Mouse (Mus musculus): ENCODE data around the gene Fstl4. TPM values are rescaled to one million over a fixed set of nuclear protein-coding genes. Genes with fewer than 3 reads are reported as not detected.
"Not testable (repeated sequence)": the region's sequence is repeated elsewhere in the genome, so short reads cannot be mapped to it uniquely, and the experiment has no call there.

Gene Fstl4
- polyA plus RNA-seq, 1 experiment from 2014 or later: 1.5 TPM

DNA sequence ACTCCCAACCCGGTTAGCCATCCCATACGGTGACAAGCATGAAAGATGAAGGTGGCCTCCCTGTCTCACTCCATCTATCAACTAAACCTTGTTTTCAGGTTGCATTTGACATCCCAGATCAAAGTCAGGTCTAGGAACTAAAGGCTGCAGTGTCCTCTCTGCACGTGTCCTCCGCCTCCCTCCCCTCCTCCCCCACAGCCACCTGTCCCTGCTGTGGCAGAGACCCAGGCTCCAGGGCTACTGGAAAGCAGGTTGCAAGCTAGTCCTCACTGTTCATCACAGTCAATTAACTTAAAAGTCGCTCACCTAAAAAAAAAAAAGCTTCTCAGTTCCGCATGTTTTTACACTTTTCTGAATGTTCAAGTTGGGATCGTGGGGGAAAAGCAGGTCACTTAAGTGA lies 313.2 kb downstream of the Fstl4 start:
- no peaks in the 10 kb centered on the region for H3K36me3 ChIP-seq
- no peak overlapping the region for H3K4me3 ChIP-seq (replicated peaks)
- 0 out of 2 replicates have a peak, but pooled peaks cover 8% of the 10 kb centered on the region for H3K9me3 ChIP-seq (replicated peaks)
- H3K4me1 ChIP-seq: no peaks in the 10 kb centered on the region
- H3K27ac ChIP-seq: no peak overlapping the region
- H3K27me3 ChIP-seq: no peaks in the 10 kb centered on the region
- WGBS: 44% methylated on average over 7 of the region's 7 CpGs
- no peak overlapping the region for H3K4me2 ChIP-seq
- no peak for ATAC-seq (replicated peaks; ENCODE audit: low FRiP score)
- H3K9ac ChIP-seq: no peak overlapping the region

DNA sequence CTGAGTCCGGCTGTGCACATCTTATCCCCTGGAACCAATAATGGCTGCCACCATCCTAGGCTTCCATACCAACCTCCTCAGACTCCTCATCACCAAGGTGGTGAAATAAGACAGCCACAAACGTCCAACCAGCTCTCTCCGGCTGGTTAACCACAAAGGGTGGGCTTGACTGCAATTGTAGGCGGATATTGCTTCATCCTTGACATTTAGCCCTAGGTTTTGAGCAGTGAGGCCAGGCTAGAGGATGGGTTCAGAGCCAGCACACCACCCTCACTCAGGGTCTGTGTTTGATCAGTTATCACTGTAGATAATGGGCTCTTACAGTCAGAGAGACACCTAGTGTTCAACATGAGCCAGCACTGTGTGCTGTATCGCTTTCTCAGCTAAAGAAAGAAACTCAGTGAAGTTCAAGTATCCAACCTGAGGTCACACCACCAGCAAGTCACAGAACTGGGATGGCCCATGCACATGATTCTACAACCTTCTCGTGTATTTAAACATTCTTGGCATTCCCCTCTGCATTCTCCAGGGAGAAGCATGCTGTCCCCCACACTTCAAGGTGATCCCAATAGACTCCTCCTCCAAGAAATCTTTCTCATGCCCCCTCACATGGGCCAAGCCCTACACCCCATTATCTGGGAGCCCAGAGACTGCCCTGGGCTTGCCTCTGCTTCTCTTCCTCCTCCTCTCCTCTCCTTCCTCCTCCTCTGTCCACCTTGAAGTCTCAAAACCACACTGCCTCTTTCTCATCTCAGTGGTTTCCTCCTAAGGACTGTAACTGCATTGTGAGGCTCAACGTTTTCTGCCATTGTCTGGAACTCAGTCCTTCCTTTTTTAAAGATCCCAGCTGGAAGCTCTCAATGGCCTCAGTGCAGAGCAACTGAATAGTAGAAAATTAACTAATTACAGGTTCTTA lies 314.2 kb downstream of the Fstl4 start:
- no peaks in the 10 kb centered on the region for H3K36me3 ChIP-seq
- WGBS: 78% methylated on average over 7 of the region's 7 CpGs
- no peaks in the 10 kb centered on the region for H3K4me1 ChIP-seq
- H3K4me3 ChIP-seq (replicated peaks): no peak overlapping the region
- no peak overlapping the region for H3K27ac ChIP-seq
- H3K9ac ChIP-seq: no peak overlapping the region
- ATAC-seq (replicated peaks; ENCODE audit: low FRiP score): no peak
- no peak overlapping the region for H3K4me2 ChIP-seq
- H3K9me3 ChIP-seq (replicated peaks): 0 out of 2 replicates have a peak, but pooled peaks cover 8% of the 10 kb centered on the region
- H3K27me3 ChIP-seq: no peaks in the 10 kb centered on the region

DNA sequence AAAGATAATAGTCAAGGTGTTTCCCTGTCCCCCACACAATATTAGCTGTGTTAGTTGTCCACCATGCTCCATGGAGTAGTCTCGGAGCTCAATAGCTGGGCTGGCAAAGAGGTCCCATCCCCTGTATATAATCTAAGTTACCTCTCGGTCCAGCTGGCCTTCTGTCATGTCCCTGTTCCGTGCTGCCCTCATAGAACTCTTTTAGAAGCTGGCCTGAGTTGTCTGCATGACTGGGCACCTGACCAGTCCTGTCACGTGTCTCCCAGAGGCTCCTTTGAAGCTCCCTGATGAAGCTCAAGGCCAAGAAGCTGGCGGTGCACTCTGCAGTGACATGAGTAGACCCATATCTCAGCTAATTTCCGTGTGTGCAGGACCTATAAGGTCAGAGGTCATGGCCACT lies 316.9 kb downstream of the Fstl4 start:
- Histone ChIP-seq H3K9me3 (replicated peaks) (0 out of 2 replicates have a peak, but pooled peaks cover 6% of the 10 kb centered on the region), H3K4me3 (replicated peaks) (no peak overlapping the region), H3K4me1 (0 out of 2 replicates have a peak, but pooled peaks cover 4% of the 10 kb centered on the region), H3K27ac (no peak overlapping the region), H3K9ac (no peak overlapping the region), H3K4me2 (no peak overlapping the region), H3K27me3 (no peaks in the 10 kb centered on the region), H3K36me3 (no peaks in the 10 kb centered on the region)
- no peak for ATAC-seq (replicated peaks; ENCODE audit: low FRiP score)
- WGBS: 75% methylated on average over 6 of the region's 6 CpGs

DNA sequence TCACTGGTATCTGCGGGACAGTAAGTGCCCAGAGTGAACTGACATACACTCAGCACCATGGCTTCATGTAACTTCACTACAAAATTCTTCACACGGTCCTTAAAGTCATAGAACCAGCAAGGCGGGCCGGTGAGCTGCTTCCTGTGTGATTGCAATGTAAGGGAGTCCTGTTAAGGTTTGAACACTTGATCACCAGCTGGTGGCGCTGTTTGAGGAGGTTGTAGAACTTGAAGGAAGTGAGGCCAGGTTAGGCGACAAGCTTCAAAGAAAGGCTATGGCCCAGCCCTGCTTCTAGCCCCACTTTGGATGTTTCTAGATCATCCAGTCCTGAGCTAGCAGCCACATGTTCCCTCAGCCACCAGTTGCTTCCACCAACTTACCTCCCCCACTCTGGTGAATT lies 320.9 kb downstream of the Fstl4 start:
- Histone ChIP-seq H3K4me3 (replicated peaks) (no peak overlapping the region), H3K9ac (no peak overlapping the region), H3K9me3 (replicated peaks) (0 out of 2 replicates have a peak, but pooled peaks cover 2% of the 10 kb centered on the region), H3K27ac (no peak overlapping the region), H3K36me3 (no peaks in the 10 kb centered on the region), H3K4me2 (no peak overlapping the region), H3K4me1 (0 out of 2 replicates have a peak, but pooled peaks cover 4% of the 10 kb centered on the region), H3K27me3 (no peaks in the 10 kb centered on the region)
- no peak for ATAC-seq (replicated peaks; ENCODE audit: low FRiP score)
- WGBS: 70% methylated on average over 6 of the region's 6 CpGs

DNA sequence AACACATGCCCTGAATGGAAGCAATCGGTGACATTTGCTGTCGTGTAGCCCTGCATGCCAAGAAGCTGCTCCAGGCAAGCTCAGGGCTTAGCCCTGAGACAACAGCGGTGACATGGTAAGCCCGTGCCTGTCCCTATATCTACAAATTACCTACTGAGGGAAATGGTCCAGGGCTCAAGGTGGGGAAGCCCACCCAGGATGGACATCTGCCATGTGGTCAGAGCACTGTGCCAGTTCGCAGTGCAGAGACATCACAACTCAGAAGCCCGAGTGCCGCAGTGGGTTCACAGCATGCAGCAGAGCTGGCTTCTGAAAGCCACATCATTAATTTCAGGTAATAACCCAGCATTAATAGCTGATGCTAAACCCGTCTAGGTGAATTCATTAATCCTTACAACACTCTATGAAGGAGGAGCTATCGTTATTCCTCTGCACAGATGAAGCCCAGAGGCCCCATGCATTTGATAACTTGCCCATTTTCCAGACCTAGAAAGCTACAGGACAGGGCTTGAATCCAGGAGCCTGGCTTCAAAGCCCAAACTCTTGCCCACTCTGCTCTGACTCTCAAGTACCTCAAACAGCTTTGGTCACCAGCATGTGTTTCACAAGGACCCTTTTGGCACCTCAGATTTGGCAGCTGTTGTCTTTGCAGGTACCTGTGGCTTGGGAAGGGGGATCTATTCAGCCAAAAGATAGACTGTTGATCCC lies 321.6 kb downstream of the Fstl4 start:
- H3K27ac ChIP-seq: no peak overlapping the region
- H3K4me2 ChIP-seq: no peak overlapping the region
- H3K36me3 ChIP-seq: no peaks in the 10 kb centered on the region
- WGBS: 72% methylated on average over 9 of the region's 9 CpGs
- H3K27me3 ChIP-seq: no peaks in the 10 kb centered on the region
- no peak for ATAC-seq (replicated peaks; ENCODE audit: low FRiP score)
- no peak overlapping the region for H3K9ac ChIP-seq
- H3K4me3 ChIP-seq (replicated peaks): no peak overlapping the region
- H3K9me3 ChIP-seq (replicated peaks): no peaks in the 10 kb centered on the region
- H3K4me1 ChIP-seq: 0 out of 2 replicates have a peak, but pooled peaks cover 4% of the 10 kb centered on the region

DNA sequence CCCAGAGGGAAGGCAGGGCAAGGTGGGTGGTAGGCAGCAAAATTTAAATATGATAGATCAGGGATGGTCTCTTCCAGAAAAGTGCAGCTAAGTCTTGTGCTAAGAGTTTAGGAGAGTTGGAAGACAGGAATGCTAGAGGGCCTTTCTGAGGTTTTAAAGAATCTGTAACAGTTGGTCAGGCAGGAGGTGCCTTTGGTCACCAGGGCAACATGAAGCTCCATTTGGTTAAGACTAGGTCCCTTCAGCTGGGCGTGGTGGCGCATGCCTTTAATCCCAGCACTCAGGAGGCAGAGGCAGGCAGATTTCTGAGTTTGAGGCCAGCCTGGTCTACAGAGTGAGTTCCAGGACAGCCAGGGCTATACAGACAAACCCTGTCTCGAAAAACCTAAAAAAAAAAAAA lies 323.5 kb downstream of the Fstl4 start:
- not testable (repeated sequence) for H3K4me2 ChIP-seq; ATAC-seq (replicated peaks; ENCODE audit: low FRiP score)

DNA sequence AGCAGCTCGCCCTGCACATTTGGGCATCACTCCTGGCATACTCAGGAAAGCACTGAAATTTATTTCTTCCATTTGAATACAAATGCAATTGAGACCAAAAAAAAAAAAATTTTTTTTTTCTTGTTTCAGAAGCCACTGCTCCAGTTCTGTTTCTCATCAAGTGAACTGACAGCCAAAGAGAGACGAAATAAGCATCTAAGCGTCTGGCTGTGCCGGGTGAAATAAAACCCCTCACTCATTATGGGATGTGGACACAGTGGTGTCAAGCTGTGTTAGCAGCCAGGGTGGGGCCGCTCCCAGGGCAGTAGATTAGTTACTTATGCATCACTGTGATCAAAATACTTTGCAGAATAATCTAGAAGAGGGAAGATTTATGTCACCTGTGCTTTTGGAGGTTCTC lies 327.2 kb downstream of the Fstl4 start:
- Histone ChIP-seq H3K4me1 (0 out of 2 replicates have a peak, but pooled peaks cover 6% of the 10 kb centered on the region), H3K4me2 (no peak overlapping the region), H3K27me3 (no peaks in the 10 kb centered on the region), H3K36me3 (no peaks in the 10 kb centered on the region), H3K4me3 (replicated peaks) (no peak overlapping the region), H3K27ac (no peak overlapping the region), H3K9me3 (replicated peaks) (no peaks in the 10 kb centered on the region), H3K9ac (no peak overlapping the region)
- ATAC-seq (replicated peaks; ENCODE audit: low FRiP score): no peak
- 34% methylated on average over 5 of the region's 5 CpGs for WGBS

More for the DNA sequence above, 323.5 kb downstream of the Fstl4 start:
- H3K27me3 ChIP-seq; H3K9me3 ChIP-seq (replicated peaks); H3K4me1 ChIP-seq; H3K27ac ChIP-seq; H3K4me3 ChIP-seq (replicated peaks); H3K36me3 ChIP-seq; H3K9ac ChIP-seq: not testable (repeated sequence)
- WGBS: 88% methylated on average over 3 of the region's 3 CpGs

DNA sequence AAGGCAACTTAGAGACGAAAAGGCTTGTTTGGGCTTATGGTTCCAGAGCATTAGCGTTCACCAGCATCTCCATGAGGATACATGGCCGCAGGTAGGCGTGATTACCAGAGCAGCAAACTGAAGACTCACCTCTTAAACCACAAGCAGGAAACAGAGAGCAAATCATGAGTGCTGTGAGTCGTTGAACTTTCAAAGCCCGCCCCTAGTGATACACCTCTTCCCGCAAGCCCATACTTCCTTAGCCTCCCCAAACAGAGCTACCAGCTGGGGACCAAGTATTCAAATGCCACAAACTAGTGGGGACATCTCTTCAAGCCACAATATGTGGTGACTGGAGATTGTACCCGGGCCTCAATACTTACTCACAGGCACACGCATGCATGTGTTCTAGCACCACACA lies 332.4 kb downstream of the Fstl4 start:
- no peak overlapping the region for H3K4me3 ChIP-seq (replicated peaks)
- H3K36me3 ChIP-seq: no peaks in the 10 kb centered on the region
- WGBS: 81% methylated on average over 9 of the region's 9 CpGs
- no peaks in the 10 kb centered on the region for H3K9me3 ChIP-seq (replicated peaks)
- H3K4me2 ChIP-seq: no peak overlapping the region
- 0 out of 2 replicates have a peak, but pooled peaks cover 3% of the 10 kb centered on the region for H3K27me3 ChIP-seq
- no peak overlapping the region for H3K9ac ChIP-seq
- no peak overlapping the region for H3K27ac ChIP-seq
- H3K4me1 ChIP-seq: peaks cover 19% of the 10 kb centered on the region
- ATAC-seq (replicated peaks; ENCODE audit: low FRiP score): no peak

DNA sequence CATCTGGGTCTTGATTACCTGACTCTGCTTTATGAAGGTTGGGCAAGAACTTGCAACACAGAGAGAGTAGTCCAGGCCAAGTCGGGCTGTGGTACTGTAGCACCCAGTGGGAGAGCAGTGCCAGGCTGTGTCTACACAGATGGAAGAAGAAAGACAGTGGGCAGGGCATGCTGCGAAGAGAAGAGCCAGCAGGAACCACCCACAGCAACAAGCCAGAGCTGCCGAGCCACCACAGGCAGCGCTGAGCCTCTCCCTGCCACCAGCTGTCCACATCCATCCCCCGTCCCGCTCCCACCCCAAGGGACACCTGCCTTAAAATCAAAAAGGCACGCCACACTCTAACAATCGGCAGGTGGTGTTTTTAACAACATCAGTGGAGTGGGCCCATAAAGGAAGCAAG lies 332.9 kb downstream of the Fstl4 start:
- Histone ChIP-seq H3K36me3 (no peaks in the 10 kb centered on the region), H3K27me3 (0 out of 2 replicates have a peak, but pooled peaks cover 3% of the 10 kb centered on the region), H3K9ac (no peak overlapping the region), H3K27ac (no peak overlapping the region), H3K4me2 (no peak overlapping the region), H3K9me3 (replicated peaks) (no peaks in the 10 kb centered on the region), H3K4me3 (replicated peaks) (no peak overlapping the region), H3K4me1 (peaks cover 20% of the 10 kb centered on the region)
- no peak for ATAC-seq (replicated peaks; ENCODE audit: low FRiP score)
- 80% methylated on average over 8 of the region's 8 CpGs for WGBS

DNA sequence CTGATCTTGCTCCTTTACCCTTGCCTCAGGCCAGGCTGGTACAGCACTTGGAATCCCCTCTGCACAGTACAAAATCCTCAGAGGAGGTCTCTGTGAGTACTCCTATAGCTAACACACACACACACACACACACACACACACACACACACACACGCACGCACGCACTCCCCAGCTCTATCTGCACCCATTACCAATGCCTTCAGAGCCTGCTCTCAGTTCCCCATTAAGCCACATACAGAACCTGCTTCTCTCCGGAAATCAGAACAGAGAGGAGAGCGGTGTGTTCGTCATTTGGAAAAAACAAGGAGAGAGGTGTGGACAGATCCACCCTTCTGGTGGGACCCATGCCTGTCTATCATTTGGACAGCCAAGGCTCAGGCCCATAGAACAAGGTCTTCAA lies 333.4 kb downstream of the Fstl4 start:
- 95% methylated on average over 6 of the region's 6 CpGs for WGBS
- no peak overlapping the region for H3K9ac ChIP-seq
- no peak overlapping the region for H3K4me2 ChIP-seq
- no peak overlapping the region for H3K27ac ChIP-seq
- H3K9me3 ChIP-seq (replicated peaks): no peaks in the 10 kb centered on the region
- no peak for ATAC-seq (replicated peaks; ENCODE audit: low FRiP score)
- H3K4me1 ChIP-seq: peaks cover 23% of the 10 kb centered on the region
- H3K4me3 ChIP-seq (replicated peaks): no peak overlapping the region
- 0 out of 2 replicates have a peak, but pooled peaks cover 3% of the 10 kb centered on the region for H3K27me3 ChIP-seq
- no peaks in the 10 kb centered on the region for H3K36me3 ChIP-seq

DNA sequence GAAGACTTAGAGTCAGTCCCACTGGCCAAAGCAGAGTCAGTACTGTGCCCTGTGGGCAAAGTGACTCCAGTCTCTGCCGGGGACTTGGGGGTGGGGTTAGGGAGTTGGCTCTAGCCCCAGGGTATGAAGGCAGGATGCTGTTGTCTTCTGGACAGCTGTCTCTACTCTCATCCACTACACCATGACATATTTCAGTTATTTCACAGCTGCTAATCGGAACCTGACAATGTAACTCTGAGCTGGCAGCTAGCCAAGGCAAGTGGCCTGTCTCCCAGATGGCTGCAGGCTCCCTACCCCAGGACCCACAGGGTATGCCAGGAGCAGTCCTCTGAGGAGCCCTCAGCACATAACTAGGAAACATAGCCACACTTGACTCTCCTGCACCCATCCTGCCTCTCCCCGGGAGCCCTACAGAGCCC lies 334.4 kb downstream of the Fstl4 start:
- peaks cover 23% of the 10 kb centered on the region for H3K4me1 ChIP-seq
- no peaks in the 10 kb centered on the region for H3K9me3 ChIP-seq (replicated peaks)
- H3K27me3 ChIP-seq: 0 out of 2 replicates have a peak, but pooled peaks cover 3% of the 10 kb centered on the region
- ATAC-seq (replicated peaks; ENCODE audit: low FRiP score): 0 out of 2 replicates have a peak, but pooled peaks have one; percentile 22
- no peak overlapping the region for H3K4me3 ChIP-seq (replicated peaks)
- H3K9ac ChIP-seq: no peak overlapping the region
- 48% methylated on average over 3 of the region's 3 CpGs for WGBS
- H3K27ac ChIP-seq: no peak overlapping the region
- H3K36me3 ChIP-seq: no peaks in the 10 kb centered on the region
- no peak overlapping the region for H3K4me2 ChIP-seq

DNA sequence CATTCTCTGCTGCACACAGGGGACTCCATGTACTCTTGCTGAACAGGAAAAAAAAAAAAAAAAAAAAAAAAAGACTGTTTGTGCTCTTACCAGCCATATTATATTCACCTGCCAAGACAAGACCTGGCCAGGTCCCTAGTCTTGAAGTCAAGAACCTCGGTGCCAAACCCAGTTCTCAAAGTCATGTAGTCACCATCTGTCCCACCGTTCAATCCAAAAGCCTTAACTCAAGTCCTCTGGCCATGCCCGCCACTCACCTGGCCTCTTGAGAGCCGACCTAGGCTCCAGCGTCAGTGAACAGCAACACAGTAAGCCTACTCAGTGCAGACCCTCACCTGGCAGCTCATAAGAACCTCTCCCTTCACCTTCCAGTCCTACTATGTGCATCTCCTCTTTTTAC lies 334.9 kb downstream of the Fstl4 start:
- Histone ChIP-seq H3K4me3 (replicated peaks) (no peak overlapping the region), H3K27me3 (0 out of 2 replicates have a peak, but pooled peaks cover 3% of the 10 kb centered on the region), H3K9me3 (replicated peaks) (no peaks in the 10 kb centered on the region), H3K4me2 (no peak overlapping the region), H3K27ac (no peak overlapping the region), H3K4me1 (peaks cover 26% of the 10 kb centered on the region), H3K9ac (no peak overlapping the region), H3K36me3 (no peaks in the 10 kb centered on the region)
- WGBS: 82% methylated on average over 5 of the region's 5 CpGs
- no peak for ATAC-seq (replicated peaks; ENCODE audit: low FRiP score)

Measured in kidney, embryonic 15.5 days (tissue).